Mouse (Mus musculus): ENCODE measurements at regions not wholly inside any gene's neighbourhood (a gene's known extent, or its start where the extent isn't known, plus 50 kb on each side); places are given as distances from the start of the nearest gene placed in this dataset.

DNA sequence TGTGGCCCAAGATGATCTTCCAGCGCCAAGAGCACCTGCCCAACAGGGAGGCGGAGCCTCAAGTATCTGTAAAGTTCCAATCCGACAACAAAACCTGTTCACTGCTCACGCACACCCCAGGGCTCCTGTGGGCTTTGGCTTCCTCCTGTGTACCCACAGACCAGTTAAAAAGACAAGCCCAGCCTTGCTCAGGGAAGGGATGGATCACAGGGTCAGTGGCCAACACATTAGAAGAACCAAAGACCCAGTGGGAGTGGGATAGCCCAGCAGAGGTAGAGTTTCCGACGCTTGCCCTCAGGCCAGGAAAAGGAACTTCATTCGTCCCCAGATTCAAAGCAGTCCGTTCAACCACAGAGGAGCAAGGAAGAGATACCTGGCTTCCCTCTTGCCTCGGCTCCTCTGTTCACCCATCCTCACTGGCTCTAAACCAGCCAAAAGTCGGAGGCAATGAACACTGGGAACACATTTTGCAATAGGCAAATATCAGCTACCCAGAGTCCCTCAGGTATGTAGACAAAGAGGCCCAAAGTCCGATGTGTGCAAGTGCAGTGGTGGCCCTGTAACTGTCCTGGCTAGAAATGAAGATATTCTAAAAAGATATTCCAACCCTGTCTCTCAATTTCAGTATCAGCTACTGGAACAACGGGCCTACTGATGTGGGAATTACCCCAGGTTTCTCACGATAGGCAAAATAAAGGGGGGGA lies 152.5 kb upstream of the Rreb1 start:
- no peak for TF ChIP-seq CTCF (IDR thresholded peaks at IDR 0.05; ENCODE audit: extremely low read depth, insufficient read depth, insufficient read length, insufficient replicate concordance)
- TF ChIP-seq POLR2A (IDR thresholded peaks at IDR 0.05; ENCODE audit: low read depth, low read length) = no peak
